Comparison of ENCODE assay signal across 17 mouse cellular contexts in the genomic region with DNA sequence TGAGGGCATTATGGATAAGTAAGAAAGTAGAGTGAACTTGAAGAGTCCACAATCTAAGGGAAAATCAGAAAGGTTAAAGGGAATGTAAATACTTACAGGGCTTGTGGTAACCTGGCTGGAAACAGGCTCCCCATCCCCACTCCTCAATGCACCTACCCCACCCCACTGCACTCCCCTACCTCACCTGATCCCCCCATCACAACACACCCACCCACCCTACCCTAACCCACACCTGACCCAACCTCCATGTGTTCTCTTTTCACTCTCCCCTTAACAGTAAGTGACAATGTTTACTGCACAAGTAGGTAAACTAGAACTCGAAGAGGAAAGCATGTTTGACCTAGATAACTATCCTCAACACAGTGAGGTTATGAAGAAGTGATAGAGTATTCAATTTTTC.
"Had no signal": no experiment of that assay in that cellular context is flagged by ENCODE, and none has a peak within 500 bp of the region (broad histone marks: within the 10 kb centered on the region; RNA-seq: fewer than 3 reads in every experiment).

No protein-coding gene starts in this region.

- H3K9me3 ChIP-seq: limb, embryonic 12.5 days; limb, embryonic 15.5 days; neural tube, embryonic 13.5 days had no signal

- H3K36me3 ChIP-seq: limb, embryonic 12.5 days; limb, embryonic 15.5 days; neural tube, embryonic 13.5 days had no signal

- ATAC-seq: liver, postnatal 0 days; lung, postnatal 0 days; midbrain, embryonic 16.5 days had no signal

- H3K4me3 ChIP-seq: limb, embryonic 12.5 days; limb, embryonic 15.5 days; myocyte; neural tube, embryonic 13.5 days had no signal

- H3K4me1 ChIP-seq: limb, embryonic 12.5 days; limb, embryonic 15.5 days had no signal

- H3K9ac ChIP-seq: limb, embryonic 12.5 days; limb, embryonic 15.5 days; liver, embryonic 14.5 days; liver, postnatal 0 days; lung, embryonic 14.5 days; neural tube, embryonic 13.5 days had no signal

- H3K4me2 ChIP-seq: limb, embryonic 12.5 days; limb, embryonic 15.5 days; liver, embryonic 11.5 days; lung, embryonic 14.5 days; neural tube, embryonic 13.5 days had no signal

- DNase-seq: kidney, adult 9 months; kidney, postnatal 14 days; kidney, postnatal 4 days; left cerebral cortex, postnatal 4 days; liver, postnatal 0 days; lung, embryonic 14.5 days; thymus, adult 18-20 months; thymus, postnatal 36 days had no signal

- H3K27me3 ChIP-seq: limb, embryonic 12.5 days; limb, embryonic 15.5 days; neural tube, embryonic 13.5 days had no signal

- H3K27ac ChIP-seq: limb, embryonic 12.5 days; limb, embryonic 15.5 days; liver, embryonic 14.5 days; macrophage; neural tube, embryonic 13.5 days had no signal
